Mouse (Mus musculus): Measurements from ENCODE around the gene Tprn.

DNA sequence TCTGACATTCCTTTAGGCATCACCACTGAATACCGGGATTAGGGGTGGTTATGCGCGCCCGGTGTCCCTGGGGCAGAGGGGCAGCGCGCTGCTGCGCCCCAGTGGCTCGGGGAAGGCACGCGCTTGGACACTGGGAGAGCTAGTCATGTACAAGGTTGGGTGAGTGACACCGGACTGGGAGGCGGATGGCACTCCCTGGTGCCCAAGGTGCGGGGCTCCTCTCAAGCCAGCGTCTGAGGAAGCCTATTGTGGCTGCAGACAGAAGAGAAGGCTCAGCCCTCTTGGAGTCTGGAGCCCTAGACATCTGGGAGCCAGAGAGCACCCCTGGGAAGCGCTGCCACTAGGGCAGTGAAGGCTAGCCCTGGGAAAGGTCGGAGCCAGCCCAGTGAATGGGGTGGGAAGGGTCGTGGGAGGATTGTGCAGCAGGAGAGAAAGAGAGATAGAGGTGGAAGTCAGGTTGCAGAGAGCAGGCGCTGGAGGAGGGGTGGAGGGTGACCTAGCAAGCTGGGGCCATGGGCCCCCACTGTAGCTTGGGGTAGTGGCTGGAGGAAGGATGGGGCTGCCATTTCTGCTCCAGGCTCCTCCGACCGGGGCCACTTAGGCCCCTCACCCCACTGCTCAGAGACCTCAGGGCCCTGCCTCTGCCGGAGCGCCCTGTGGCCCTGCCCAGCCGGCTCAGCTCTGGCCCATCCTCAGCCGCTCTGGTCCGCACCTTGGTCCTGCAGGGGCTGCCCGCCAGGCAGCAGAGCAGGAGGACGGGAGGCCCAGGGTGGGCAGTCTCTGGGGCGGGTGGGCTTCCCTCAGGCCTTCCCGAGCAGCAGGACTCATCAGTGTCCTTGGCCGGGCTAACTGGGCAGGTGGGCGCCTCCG, 29.0 kb downstream of the Tprn start:
- TF ChIP-seq GATA1 (IDR thresholded peaks at IDR 0.05; ENCODE audit: low read length) (no peak), TAL1 (IDR thresholded peaks at IDR 0.05; ENCODE audit: low read length) (no peak)

All from erythroblast, embryonic 14.5 days (primary cell).